Mouse (Mus musculus) layer of hippocampus, postnatal 25 days (tissue): ENCODE data around the gene Mrpl47. TPM values are rescaled to one million over a fixed set of nuclear protein-coding genes. Genes with fewer than 3 reads are reported as not detected.
"Not testable (repeated sequence)": the region's sequence is repeated elsewhere in the genome, so short reads cannot be mapped to it uniquely, and the experiment has no call there.

Experiments
- DNase-seq, 2 experiments: peaks; one replicate each; pipeline ENCODE4 v3.0.0; 2022; ENCODE audit warnings: mixed read lengths in 2 of 2, low spot score in 1 of 2; ENCODE audit errors: extremely low spot score in 1 of 2
- total RNA-seq, 2 experiments: library from RNA; stranded (reverse); gene quantifications; 2 replicates each; pipeline ENCODE4 v1.2.3; 2021

Gene Mrpl47
- 10 to 100 TPM; 21.1 to 22.5 TPM for total RNA-seq

GRCm38 (mm10) chr3:32737172-32737655 is at the start of gene Mrpl47:
TSS of gene Mrpl47 (minus strand) at chr3:32737605.
- no peak for DNase-seq

GRCm38 (mm10) chr3:32770781-32771180 is 33.4 kb upstream of the Mrpl47 start:
- DNase-seq, result no peak

- no peak for DNase-seq
These were observed 26.5 kb upstream of the Mrpl47 start for GRCm38 (mm10) chr3:32763902-32764301.

- no peak for DNase-seq
These were observed 25.6 kb upstream of the Mrpl47 start for GRCm38 (mm10) chr3:32762962-32763361.

- no peak for DNase-seq
These were observed 21.8 kb upstream of the Mrpl47 start for GRCm38 (mm10) chr3:32759212-32759611.

DNA sequence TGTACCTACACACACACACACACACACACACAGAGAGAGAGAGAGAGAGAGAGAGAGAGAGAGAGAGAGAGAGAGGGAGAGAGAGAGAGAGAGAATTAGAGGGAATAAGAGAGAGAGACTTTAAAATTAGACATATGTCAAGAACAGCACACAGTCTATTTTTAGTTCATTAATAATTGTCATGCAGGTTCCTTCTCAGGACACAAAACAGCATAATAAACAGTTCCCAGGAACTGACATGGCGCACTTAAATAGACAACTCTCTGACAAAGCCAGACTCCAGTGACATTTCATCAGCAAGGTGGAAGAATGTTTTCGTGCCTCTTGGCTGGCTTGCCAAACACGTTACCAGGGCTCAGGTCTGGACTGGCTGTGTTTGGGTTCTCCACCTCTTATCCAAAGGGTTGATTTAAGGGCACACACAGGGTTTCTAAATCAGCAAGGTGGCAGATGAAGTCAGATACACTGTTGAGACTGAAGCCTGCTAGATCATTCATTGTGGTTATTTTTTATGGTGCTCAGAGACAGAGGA is 17.0 kb upstream of the Mrpl47 start:
- DNase-seq, result no peak

GRCm38 (mm10) chr3:32749820-32750579 is 12.6 kb upstream of the Mrpl47 start:
- DNase-seq, result no peak

- DNase-seq, result no peak
These were observed 11.0 kb upstream of the Mrpl47 start for GRCm38 (mm10) chr3:32748384-32748783.

DNA sequence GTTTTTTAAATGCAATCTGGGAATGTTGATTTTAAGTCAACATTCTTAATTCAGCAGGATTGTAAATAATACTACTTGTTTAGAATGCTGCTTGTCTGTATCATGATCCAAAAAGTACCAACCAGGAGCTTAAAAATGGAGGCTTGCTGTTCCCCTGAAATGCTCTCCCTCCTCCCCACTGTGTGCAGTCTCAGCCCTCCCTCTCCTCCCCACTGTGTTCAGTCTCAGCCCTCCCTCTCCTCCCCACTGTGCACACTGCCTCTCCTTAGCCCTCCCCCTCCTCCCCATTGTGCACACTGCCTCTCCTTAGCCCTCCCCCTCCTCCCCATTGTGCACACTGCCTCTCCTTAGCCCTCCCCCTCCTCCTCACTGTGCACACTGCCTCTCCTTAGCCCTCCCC is 8.0 kb upstream of the Mrpl47 start:
- DNase-seq, result not testable (repeated sequence)

GRCm38 (mm10) chr3:32745001-32745400 is 7.6 kb upstream of the Mrpl47 start:
- DNase-seq, result no peak

DNA sequence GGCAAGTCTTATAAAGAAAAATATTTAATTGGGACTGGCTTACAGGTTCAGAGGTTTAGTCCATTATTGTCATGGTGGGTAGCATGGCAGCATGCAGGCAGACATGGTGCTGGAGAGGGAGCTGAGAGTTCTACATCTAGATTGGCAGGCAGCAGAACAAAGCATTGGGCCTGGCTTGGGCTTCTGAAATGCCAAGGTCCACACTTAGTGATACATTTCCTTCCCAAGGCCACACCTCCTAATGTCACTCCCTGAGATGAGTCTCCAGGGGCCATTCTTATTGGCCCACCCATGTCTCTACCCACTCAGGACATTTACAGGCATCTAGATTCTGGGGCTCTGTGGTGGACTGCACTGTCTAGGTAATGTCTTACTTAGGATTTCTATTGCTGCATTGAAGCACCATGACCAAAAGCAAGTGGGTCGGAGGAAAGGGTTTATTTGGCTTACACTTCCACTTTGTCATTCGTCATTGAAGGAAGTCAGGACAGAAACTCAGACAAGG is 4.9 kb upstream of the Mrpl47 start:
- no peak for DNase-seq

- DNase-seq, result no peak
These were observed 1.1 kb upstream of the Mrpl47 start for GRCm38 (mm10) chr3:32738549-32738948.

GRCm38 (mm10) chr3:32736244-32737171 is 897 bp downstream of the Mrpl47 start, which contains the start of gene Ndufb5:
TSS of gene Ndufb5 (plus strand) at chr3:32736990.
- peak; percentile 89 to 90 for DNase-seq

- DNase-seq, result no peak
These were observed 9.5 kb downstream of the Mrpl47 start for GRCm38 (mm10) chr3:32727861-32728260.

GRCm38 (mm10) chr3:32725951-32726350 is 11.5 kb downstream of the Mrpl47 start:
- no peak for DNase-seq

DNA sequence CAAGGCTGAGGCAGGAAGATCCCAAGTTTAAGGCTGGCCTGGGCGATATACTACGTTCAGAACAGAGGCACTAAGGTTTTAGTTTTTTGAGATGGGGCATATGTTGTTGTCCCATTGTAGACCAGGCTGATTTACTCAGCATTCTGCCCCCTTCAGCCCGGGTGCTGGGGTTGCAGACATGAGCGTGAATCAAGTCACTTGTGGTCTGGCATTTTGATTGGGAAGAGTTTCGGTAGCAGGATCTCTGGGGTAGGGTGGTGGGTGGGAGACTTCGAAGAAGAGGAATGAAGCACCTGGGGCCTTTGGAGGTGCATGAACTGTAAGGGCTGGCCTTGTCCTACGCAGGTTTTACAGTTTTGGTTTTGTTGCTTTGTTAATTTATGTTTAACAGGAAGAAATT is 13.2 kb downstream of the Mrpl47 start:
- no peak for DNase-seq

GRCm38 (mm10) chr3:32718271-32718670 is 19.1 kb downstream of the Mrpl47 start:
- no peak for DNase-seq

- not testable (repeated sequence) for DNase-seq
These were observed 20.0 kb downstream of the Mrpl47 start for GRCm38 (mm10) chr3:32717403-32717802.

DNA sequence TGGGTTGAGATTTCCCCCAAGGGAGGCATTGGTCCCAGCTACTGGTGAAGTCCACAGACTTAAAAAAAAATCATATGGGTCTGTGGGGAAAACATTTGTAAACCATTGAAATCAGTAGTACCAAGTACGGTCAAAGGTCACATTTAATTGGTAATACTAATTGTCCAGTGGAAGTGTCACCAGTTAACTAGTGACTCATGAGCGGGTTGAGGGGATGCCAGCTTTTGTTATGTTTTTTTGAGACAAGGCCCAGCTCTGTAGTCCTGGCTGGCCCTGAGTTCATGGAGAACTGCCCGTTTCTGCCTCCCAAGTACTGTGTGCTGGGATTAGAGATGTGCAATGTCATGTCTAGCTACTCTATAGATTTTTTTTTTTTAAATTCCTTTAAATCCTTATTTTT is 23.7 kb downstream of the Mrpl47 start:
- DNase-seq, result no peak

DNA sequence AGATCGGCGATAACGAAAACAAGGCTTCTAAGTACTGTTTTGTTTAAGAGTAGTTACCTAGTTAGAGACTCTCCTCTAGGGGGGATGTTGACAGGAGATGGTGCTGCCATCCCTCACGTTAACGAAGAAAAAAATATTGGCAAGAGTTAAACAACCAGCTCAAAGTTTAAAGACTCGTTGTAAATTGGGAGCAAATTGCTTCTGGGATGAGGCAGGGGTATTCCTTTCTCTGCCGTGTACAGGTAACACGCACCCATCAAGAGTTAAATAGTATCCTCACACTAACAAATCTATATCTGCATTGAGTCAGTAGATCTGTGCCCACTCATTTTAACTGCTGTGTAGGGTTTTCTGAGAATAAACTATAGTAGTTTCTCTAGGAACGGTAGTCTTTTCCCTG is 28.0 kb downstream of the Mrpl47 start:
- DNase-seq, result no peak
